Mouse (Mus musculus): ENCODE data around the gene Scamp2. TPM values are rescaled to one million over a fixed set of nuclear protein-coding genes. Genes with fewer than 3 reads are reported as not detected.

The Scamp2 gene
- polyA plus RNA-seq, 1 experiment from 2014 or later, result 60.2 TPM

- CTCF ChIA-PET, result no interaction called here
- ATAC-seq, result no peak
- POLR2A ChIA-PET, result interaction anchor here (0.5 to 0.6 kb wide), 2 partner anchors 18 to 894 kb away, joined by 3 read pairs; no protein-coding TSS in a partner anchor
- no peak for TF ChIP-seq CTCF (IDR thresholded peaks at IDR 0.05)
- no peaks in the 10 kb centered on the region for H3K27me3 ChIP-seq
- in situ Hi-C loops (cut with MboI; ENCODE audit: low pct_unique_long_range_greater_than_20kb), result no loop called here
- no peak for DNase-seq (ENCODE audit: low read depth, low spot score)
These were observed 11.6 kb upstream of the Scamp2 start for GRCm38 (mm10) chr9:57549186-57549585.

- CTCF ChIA-PET, result interaction anchor here (1.4 to 1.5 kb wide), 2 partner anchors 9 to 35 kb away, joined by 3 to 5 read pairs; no protein-coding TSS in a partner anchor
- no peak for TF ChIP-seq CTCF (IDR thresholded peaks at IDR 0.05)
- DNase-seq (ENCODE audit: low read depth, low spot score), result no peak
These were observed 10.4 kb upstream of the Scamp2 start for GRCm38 (mm10) chr9:57550126-57550862.

GRCm38 (mm10) chr9:57552139-57552887 is 8.4 kb upstream of the Scamp2 start, which contains the start of gene Mpi:
Mpi (minus strand) TSS chr9:57552763.
- DNase-seq (ENCODE audit: low read depth, low spot score), result no peak
- ChIA-PET CTCF (interaction anchor here (0.9 kb wide), 1 partner anchor 9 kb away, joined by 3 read pairs; no protein-coding TSS in a partner anchor), POLR2A (interaction anchor here (0.7 to 1.1 kb wide), 3 partner anchors 9 to 13 kb away, joined by 3 to 4 read pairs (median 3); no protein-coding TSS in a partner anchor)
- in situ Hi-C loops (cut with MboI; ENCODE audit: low pct_unique_long_range_greater_than_20kb), result no loop called here
- TF ChIP-seq CTCF (IDR thresholded peaks at IDR 0.05), result no peak
- H3K27me3 ChIP-seq, result no peaks in the 10 kb centered on the region
- no peak for ATAC-seq

More at GRCm38 (mm10) chr9:57550126-57550862, 10.4 kb upstream of the Scamp2 start:
- ATAC-seq, result no peak
- POLR2A ChIA-PET, result interaction anchor here (1.0 kb wide), 1 partner anchor 12 kb away, joined by 4 read pairs; no protein-coding TSS in a partner anchor
- in situ Hi-C loops (cut with MboI; ENCODE audit: low pct_unique_long_range_greater_than_20kb), result no loop called here
- no peaks in the 10 kb centered on the region for H3K27me3 ChIP-seq

GRCm38 (mm10) chr9:57553119-57553518 is 7.6 kb upstream of the Scamp2 start:
- in situ Hi-C loops (cut with MboI; ENCODE audit: low pct_unique_long_range_greater_than_20kb), result no loop called here
- ATAC-seq, result no peak
- ChIA-PET CTCF (interaction anchor here (0.9 kb wide), 1 partner anchor 10 kb away, joined by 3 read pairs; no protein-coding TSS in a partner anchor), POLR2A (interaction anchor here (1.1 kb wide), 1 partner anchor 14 kb away, joined by 3 read pairs; no protein-coding TSS in a partner anchor)
- H3K27me3 ChIP-seq, result no peaks in the 10 kb centered on the region
- no peak for DNase-seq (ENCODE audit: low read depth, low spot score)
- TF ChIP-seq CTCF (IDR thresholded peaks at IDR 0.05), result no peak

GRCm38 (mm10) chr9:57554753-57555152 is 6.0 kb upstream of the Scamp2 start:
- in situ Hi-C loops (cut with MboI; ENCODE audit: low pct_unique_long_range_greater_than_20kb), result no loop called here
- ChIA-PET CTCF (interaction anchor here (1.2 kb wide), 1 partner anchor 14 kb away, joined by 3 read pairs; no protein-coding TSS in a partner anchor), POLR2A (no interaction called here)
- DNase-seq (ENCODE audit: low read depth, low spot score) (no peak), ATAC-seq (no peak)
- no peak for TF ChIP-seq CTCF (IDR thresholded peaks at IDR 0.05)
- H3K27me3 ChIP-seq, result peaks cover 4% of the 10 kb centered on the region

GRCm38 (mm10) chr9:57557215-57557614 is 3.5 kb upstream of the Scamp2 start:
- ATAC-seq (no peak), DNase-seq (ENCODE audit: low read depth, low spot score) (no peak)
- POLR2A ChIA-PET, result no interaction called here
- in situ Hi-C loops (cut with MboI; ENCODE audit: low pct_unique_long_range_greater_than_20kb), result no loop called here
- CTCF ChIA-PET, result interaction anchor here (0.7 to 1.7 kb wide), 3 partner anchors 11 to 98 kb away, joined by 3 to 4 read pairs (median 3); no protein-coding TSS in a partner anchor
- H3K27me3 ChIP-seq, result peaks cover 4% of the 10 kb centered on the region
- no peak for TF ChIP-seq CTCF (IDR thresholded peaks at IDR 0.05)

- no peak for TF ChIP-seq CTCF (IDR thresholded peaks at IDR 0.05)
- H3K27me3 ChIP-seq, result peaks cover 4% of the 10 kb centered on the region
- DNase-seq (ENCODE audit: low read depth, low spot score) (no peak), ATAC-seq (no peak)
- ChIA-PET POLR2A (no interaction called here), CTCF (interaction anchor here (1.4 kb wide), 1 partner anchor 17 kb away, joined by 4 read pairs; no protein-coding TSS in a partner anchor)
- in situ Hi-C loops (cut with MboI; ENCODE audit: low pct_unique_long_range_greater_than_20kb), result no loop called here
These were observed 2.1 kb upstream of the Scamp2 start for GRCm38 (mm10) chr9:57558625-57559024.

GRCm38 (mm10) chr9:57559568-57559967 is 1.2 kb upstream of the Scamp2 start:
- ChIA-PET POLR2A (no interaction called here), CTCF (no interaction called here)
- in situ Hi-C loops (cut with MboI; ENCODE audit: low pct_unique_long_range_greater_than_20kb), result no loop called here
- H3K27me3 ChIP-seq, result peaks cover 4% of the 10 kb centered on the region
- TF ChIP-seq CTCF (IDR thresholded peaks at IDR 0.05), result no peak
- ATAC-seq (no peak), DNase-seq (ENCODE audit: low read depth, low spot score) (no peak)

GRCm38 (mm10) chr9:57560263-57560662 is 480 bp upstream of the Scamp2 start:
- DNase-seq (ENCODE audit: low read depth, low spot score) (no peak), ATAC-seq (no peak)
- no peak for TF ChIP-seq CTCF (IDR thresholded peaks at IDR 0.05)
- peaks cover 4% of the 10 kb centered on the region for H3K27me3 ChIP-seq
- CTCF ChIA-PET, result interaction anchor here (1.0 kb wide), 1 partner anchor 100 kb away, joined by 3 read pairs; no protein-coding TSS in a partner anchor
- in situ Hi-C loops (cut with MboI; ENCODE audit: low pct_unique_long_range_greater_than_20kb), result no loop called here
- POLR2A ChIA-PET, result interaction anchor here (0.9 kb wide), 1 partner anchor 71 kb away, joined by 3 read pairs; no protein-coding TSS in a partner anchor

- no peak for ATAC-seq
- no peak for TF ChIP-seq CTCF (IDR thresholded peaks at IDR 0.05)
- H3K27me3 ChIP-seq, result peaks cover 4% of the 10 kb centered on the region
- in situ Hi-C loops (cut with MboI; ENCODE audit: low pct_unique_long_range_greater_than_20kb), result no loop called here
- ChIA-PET POLR2A (interaction anchor here (0.6 to 0.8 kb wide), 2 partner anchors 10 to 22 kb away, joined by 3 read pairs; no protein-coding TSS in a partner anchor), CTCF (interaction anchor here (1.8 to 1.9 kb wide), 2 partner anchors 9 to 18 kb away, joined by 4 to 5 read pairs; no protein-coding TSS in a partner anchor)
- no peak for DNase-seq (ENCODE audit: low read depth, low spot score)
These were observed 962 bp downstream of the Scamp2 start for GRCm38 (mm10) chr9:57561711-57562099.

Measured in Patski (cell line).